Mouse (Mus musculus) heart, embryonic 11.5 days (tissue): ENCODE results near the gene Sept12. TPM values are rescaled to one million over a fixed set of nuclear protein-coding genes. Genes with fewer than 3 reads are reported as not detected.

Source experiments
- ATAC-seq: fragments of 200-750 bp; cut with Nextera tagmentation; replicated peaks from 2 replicates; pipeline ENCODE4 v1.8.0; 2017; ENCODE audit warnings: moderate library complexity; ENCODE audit not compliant: insufficient number of reproducible peaks, low FRiP score, low TSS enrichment
- H3K27ac ChIP-seq: fragments of 300-500 bp; sonication (generic); 2 replicates; pipeline ENCODE4 v1.5.1; 2014; ENCODE audit warnings: mild to moderate bottlenecking, low read depth, low read length
- H3K27me3 ChIP-seq: fragments of 300-500 bp; sonication (generic); 2 replicates; pipeline ENCODE4 v1.6.1; 2014; ENCODE audit warnings: mild to moderate bottlenecking, low read length, mixed read lengths; ENCODE audit not compliant: control insufficient read depth, insufficient read depth
- H3K36me3 ChIP-seq: fragments of 300-500 bp; sonication (generic); 2 replicates; pipeline ENCODE4 v1.6.1; 2014; ENCODE audit warnings: mild to moderate bottlenecking, low read length, moderate library complexity, mixed read lengths; ENCODE audit not compliant: control insufficient read depth, insufficient read depth
- H3K4me1 ChIP-seq: fragments of 300-500 bp; sonication (generic); 2 replicates; pipeline ENCODE4 v1.6.1; 2014; ENCODE audit warnings: low read length; ENCODE audit not compliant: control insufficient read depth, insufficient read depth
- H3K4me2 ChIP-seq: fragments of 300-500 bp; sonication (generic); 2 replicates; pipeline ENCODE4 v1.6.1; 2014; ENCODE audit warnings: mild to moderate bottlenecking, moderate library complexity
- H3K4me3 ChIP-seq: fragments of 300-500 bp; sonication (generic); 2 replicates; pipeline ENCODE4 v1.5.1; 2014; ENCODE audit warnings: low read depth, low read length
- H3K9ac ChIP-seq: fragments of 300-500 bp; sonication (generic); 2 replicates; pipeline ENCODE4 v1.6.1; 2014; ENCODE audit warnings: mild to moderate bottlenecking, low read depth, low read length, moderate library complexity
- H3K9me3 ChIP-seq: fragments of 300-500 bp; sonication (generic); replicated peaks from 2 replicates; pipeline ENCODE4 v1.6.1; 2016; ENCODE audit warnings: low read length; ENCODE audit not compliant: control insufficient read depth
- WGBS: fragments of 180-500 bp; shearing (Covaris S2); extraction: QIAGEN DNeasy Blood & Tissue Kit; methylation state at CpG from one replicate; pipeline ENCODE4 v1.1.7; 2014; ENCODE audit not compliant: insufficient replicate concordance; 5-methylcytosine and 5-hydroxymethylcytosine counted together
- polyA plus RNA-seq: library from polyadenylated mRNA; unstranded; fragments of >200 nt; fragmentation: Nextera tagmentation; extraction: Ambion mirVana; gene quantifications from 2 replicates; pipeline ENCODE4 v1.2.1, GENCODE M21; 2014

Sept12 gene
- polyA plus RNA-seq, 1 experiment from 2014 or later = not detected

GRCm38 (mm10) chr16:4938461-4938860, 59.2 kb downstream of the Sept12 start, which contains the start of gene Nudt16l1:
Nudt16l1 (plus strand) TSS chr16:4938761.
- Histone ChIP-seq H3K4me3 (peak within 1 kb of the TSS; percentile 72), H3K27ac (peak within 1 kb of the TSS; percentile 64), H3K36me3 (peaks cover 23% of the 10 kb centered on the region), H3K4me2 (peak within 1 kb of the TSS; percentile 83), H3K27me3 (no peaks in the 10 kb centered on the region), H3K4me1 (peaks cover 7% of the 10 kb centered on the region), H3K9ac (peak within 1 kb of the TSS; percentile 82), H3K9me3 (no peaks in the 10 kb centered on the region)
- no peak for ATAC-seq
- WGBS = 2% methylated on average over 2 of the region's 2 CpGs

- H3K27me3 ChIP-seq = no peaks in the 10 kb centered on the region
- H3K9ac ChIP-seq = no peak overlapping the region
- peaks cover 22% of the 10 kb centered on the region for H3K36me3 ChIP-seq
- WGBS = 87% methylated on average over 8 of the region's 8 CpGs
- H3K9me3 ChIP-seq = no peaks in the 10 kb centered on the region
- H3K27ac ChIP-seq = no peak overlapping the region
- no peak for ATAC-seq
- peaks cover 7% of the 10 kb centered on the region for H3K4me1 ChIP-seq
- no peak overlapping the region for H3K4me2 ChIP-seq
- no peak overlapping the region for H3K4me3 ChIP-seq
Measured at GRCm38 (mm10) chr16:4937351-4938190, 60.1 kb downstream of the Sept12 start.

Other genes starting within 250 kb of the Sept12 start
- gene Cdip1, start 207.6 kb downstream of the Sept12 start, polyA plus RNA-seq = 113 and 118 TPM in 2 replicates
- gene 4930562C15Rik, start 162.4 kb downstream of the Sept12 start, polyA plus RNA-seq = 0.25 and 0.79 TPM in 2 replicates
- 27.4 and 28.8 TPM in 2 replicates for gene Ubald1, start 117.5 kb downstream of the Sept12 start, polyA plus RNA-seq
- gene Mgrn1, start 111.6 kb downstream of the Sept12 start, polyA plus RNA-seq = 96.8 and 112 TPM in 2 replicates
- 102 and 106 TPM in 2 replicates for gene Nudt16l1, start 59.1 kb downstream of the Sept12 start, polyA plus RNA-seq
- gene Anks3, start 33.6 kb downstream of the Sept12 start, polyA plus RNA-seq = 28.7 and 31.8 TPM in 2 replicates
- 1.6 and 3.2 TPM in 2 replicates for gene Smim22, start 9.4 kb upstream of the Sept12 start, polyA plus RNA-seq
- 50.1 and 54.4 TPM in 2 replicates for gene Rogdi, start 15.7 kb upstream of the Sept12 start, polyA plus RNA-seq
- 58.9 and 88.6 TPM in 2 replicates for gene Glyr1, start 52.0 kb upstream of the Sept12 start, polyA plus RNA-seq
- gene Ubn1, start 52.2 kb upstream of the Sept12 start, polyA plus RNA-seq = 16.6 and 16.8 TPM in 2 replicates
- gene Ppl, start 134.6 kb upstream of the Sept12 start, polyA plus RNA-seq = 1.3 and 1.6 TPM in 2 replicates
- 0.11 TPM in 1 of 2 replicates, not detected in the other for gene Sec14l5, start 149.3 kb upstream of the Sept12 start, polyA plus RNA-seq
- gene Nagpa, start 206.2 kb upstream of the Sept12 start, polyA plus RNA-seq = 11.3 and 13.0 TPM in 2 replicates
- gene AU021092, start 224.4 kb upstream of the Sept12 start, polyA plus RNA-seq = 0.83 and 1.4 TPM in 2 replicates
- gene Alg1, start 235.8 kb upstream of the Sept12 start, polyA plus RNA-seq = 21.4 and 24.3 TPM in 2 replicates